Mouse (Mus musculus) cerebellum, adult (tissue): ENCODE data around the gene Igdcc3.

Experiments used
- ATAC-seq: cut with Nextera tagmentation; 2 replicates; pipeline ENCODE4 v1.9.2; 2017; ENCODE audit warnings: mild to moderate bottlenecking, moderate library complexity, mixed read lengths; ENCODE audit not compliant: insufficient number of reproducible peaks, low FRiP score, low TSS enrichment

Igdcc3 gene

DNA sequence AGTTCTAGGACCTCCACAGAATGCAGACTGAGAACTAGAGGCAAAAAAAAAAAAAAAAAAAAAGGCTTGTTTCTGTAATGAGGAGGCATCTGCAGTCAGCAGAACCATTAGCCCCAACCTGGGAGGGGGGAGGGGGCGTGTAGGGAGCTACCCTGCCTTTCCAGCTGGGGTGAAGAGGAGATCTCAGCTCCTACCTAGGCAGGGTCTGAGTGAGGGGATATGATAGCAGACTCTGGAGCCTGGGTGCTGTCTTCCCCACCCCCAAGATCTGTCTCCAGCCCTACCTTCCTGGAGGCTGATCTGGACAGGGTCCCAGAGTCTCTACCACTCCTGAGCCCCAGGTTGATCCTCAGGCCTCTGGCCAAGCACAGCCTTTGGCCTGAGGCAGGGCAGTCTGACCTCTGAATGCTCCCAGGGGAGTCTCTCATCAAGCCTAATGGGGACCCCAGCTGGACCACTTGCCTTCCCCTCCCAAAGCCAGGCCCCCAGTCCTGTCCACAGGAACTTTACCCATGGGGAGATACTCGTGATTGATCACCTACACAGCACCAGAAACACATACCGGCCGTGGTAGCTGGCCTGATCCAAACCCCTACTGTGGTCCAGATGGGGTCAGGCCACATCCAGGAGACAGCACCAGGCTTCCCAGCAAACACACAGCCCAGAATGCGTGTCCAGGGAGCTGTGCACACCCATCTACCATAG, 34.4 kb downstream of the Igdcc3 start:
- ATAC-seq: no peak

DNA sequence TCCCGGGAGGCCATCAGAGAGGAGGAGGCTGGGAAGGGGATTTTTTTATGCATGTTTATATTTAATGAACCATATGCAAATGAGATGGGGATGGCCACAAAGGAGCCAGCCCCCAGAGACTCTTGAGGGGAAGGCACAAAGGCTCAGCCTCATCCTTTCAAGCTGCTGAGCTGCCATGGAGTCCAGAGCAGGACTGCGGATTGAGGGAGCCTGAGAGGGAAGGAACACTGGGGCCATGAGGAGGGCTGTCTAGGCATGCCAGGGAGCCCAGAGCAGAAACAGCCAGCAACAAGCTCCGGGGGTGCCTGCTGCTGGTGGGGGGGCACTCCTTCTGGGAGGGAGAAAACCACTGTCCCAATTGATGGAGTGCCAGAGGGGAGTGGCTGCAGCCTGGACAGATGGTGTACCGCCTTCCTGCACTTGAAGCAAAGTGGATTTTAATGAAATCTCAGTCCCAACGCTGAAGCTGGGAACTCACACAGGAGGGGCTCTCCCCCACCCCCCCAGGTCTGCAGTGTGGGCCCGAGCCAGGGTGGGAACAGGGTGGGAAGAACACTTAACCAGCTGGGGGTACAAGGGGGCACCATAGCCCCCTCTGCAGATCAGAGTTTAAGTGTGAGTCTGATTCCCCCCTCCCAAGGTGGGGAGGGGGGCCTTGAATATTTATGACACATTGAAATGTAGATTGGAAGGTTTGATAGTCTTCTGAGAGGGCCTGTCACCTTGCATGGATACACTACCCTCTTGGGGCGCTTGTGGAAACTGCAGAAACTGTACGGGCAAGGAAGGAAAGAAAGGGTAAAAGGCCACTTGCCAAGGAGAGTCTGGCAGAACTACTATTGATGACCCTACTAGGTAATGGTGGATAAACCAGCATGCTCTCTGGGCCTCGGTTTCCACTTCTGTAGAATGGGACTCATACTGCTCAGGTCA, 35.2 kb downstream of the Igdcc3 start:
- ATAC-seq: no peak

DNA sequence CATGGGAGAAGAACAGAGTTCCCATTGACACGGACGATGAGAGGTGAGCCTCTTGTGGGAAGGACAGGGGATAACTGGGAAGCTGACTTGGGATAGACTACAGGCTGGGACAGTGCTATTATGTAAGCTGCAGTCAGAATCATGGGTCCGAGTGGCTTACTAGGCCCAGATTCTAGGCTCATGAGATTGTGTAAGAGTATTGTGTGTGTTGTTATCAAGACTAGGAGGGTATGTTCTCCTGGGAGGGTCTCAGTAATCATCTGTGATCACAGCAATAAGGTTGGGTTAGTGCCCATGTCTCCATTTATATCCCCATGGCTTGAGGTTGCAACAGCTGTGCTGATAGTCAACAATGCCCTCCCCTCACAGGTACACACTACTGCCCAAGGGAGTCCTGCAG, 36.5 kb downstream of the Igdcc3 start:
- no peak for ATAC-seq

DNA sequence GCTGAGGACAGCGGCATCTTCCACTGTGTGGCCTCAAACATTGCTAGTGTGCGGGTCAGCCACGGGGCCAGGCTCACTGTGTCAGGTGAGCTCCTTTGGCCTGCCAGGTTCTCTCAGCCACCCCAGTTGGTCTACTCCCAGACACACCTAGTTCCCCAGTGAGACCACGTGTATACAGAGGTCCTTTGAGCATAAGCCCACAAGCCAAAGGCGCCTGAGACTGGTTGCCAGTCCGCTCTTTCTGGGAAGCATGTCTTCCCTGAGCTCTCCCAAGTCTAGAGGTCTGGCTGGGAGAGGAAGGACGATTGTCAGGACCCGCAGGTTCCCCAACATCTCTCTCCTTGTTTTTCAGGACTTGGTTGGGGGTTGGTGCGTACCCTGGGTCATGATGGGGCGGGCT, 36.9 kb downstream of the Igdcc3 start:
- ATAC-seq: no peak

DNA sequence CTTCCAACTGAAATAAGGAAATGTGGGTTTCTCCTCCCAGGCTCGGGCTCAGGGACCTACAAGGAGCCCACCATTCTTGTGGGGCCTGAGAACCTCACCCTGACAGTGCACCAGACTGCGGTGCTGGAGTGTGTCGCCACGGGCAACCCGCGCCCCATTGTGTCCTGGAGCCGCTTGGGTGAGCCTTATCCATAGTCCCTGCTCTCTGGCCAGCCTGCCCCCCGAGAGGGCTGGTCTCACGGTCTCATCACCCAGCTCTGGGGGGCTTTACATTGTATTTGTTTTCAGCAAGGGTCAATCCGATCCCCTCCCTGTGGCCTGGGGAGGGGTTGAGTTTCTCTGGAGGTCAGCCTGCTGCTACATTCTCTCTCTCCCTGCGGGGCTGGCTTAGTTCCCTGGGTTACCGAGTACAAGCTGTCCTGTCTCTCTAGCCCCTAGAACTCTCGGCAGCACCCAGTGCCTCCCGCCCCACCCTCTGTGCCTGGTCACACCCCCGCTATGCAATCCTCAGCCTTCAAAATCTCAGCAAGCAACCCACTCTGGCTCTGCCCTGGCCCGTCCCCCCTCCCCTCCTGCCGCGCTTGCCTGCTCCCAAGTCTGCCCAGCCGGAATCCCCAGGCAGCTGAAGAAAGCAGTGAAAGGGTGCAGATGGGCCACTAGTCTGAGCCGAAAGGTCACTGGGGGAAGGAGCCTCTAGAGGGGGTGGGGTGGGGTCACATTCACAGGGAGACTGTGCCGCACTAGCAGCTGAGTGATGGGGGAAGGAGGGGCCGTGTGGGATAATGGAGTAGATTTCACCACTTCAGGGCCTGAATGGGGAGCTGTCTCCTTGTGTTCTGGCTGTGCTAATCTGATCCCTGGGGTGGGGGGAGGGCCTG, 37.6 kb downstream of the Igdcc3 start:
- no peak for ATAC-seq

DNA sequence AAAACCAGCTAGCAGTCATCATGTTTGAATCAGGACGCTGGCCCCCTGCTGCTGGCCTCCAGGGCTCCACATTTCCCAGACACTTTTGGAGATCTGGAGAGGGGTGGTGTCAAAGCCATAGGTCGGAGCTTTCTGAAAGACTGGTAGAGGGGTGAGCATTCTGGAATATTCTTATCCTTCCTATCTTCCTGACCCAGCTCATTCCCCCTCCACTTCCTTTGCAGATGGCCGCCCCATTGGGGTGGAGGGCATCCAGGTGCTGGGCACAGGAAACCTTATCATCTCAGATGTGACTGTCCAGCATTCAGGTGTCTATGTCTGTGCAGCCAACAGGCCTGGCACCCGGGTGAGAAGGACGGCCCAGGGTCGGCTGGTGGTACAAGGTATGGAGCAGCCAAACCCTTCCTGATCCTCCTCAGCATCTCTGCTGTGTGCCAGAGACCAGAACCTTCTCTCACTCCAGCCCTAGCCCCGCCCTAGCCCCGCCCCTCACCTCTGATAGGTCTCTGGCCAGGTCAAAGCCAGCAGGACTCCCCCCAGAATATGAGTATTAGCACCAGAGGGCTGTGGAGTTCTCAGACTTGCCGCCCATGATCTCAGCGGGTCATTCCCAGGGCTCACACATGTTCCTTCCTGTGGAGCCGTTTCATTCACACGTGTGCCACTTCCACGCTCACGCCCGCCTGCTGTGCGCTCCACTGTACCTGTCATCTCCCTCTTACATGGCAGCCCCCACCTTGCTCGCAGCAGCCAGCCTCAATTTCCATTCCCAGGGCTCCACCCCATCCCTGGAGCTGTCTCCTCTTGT, 39.0 kb downstream of the Igdcc3 start:
- no peak for ATAC-seq

DNA sequence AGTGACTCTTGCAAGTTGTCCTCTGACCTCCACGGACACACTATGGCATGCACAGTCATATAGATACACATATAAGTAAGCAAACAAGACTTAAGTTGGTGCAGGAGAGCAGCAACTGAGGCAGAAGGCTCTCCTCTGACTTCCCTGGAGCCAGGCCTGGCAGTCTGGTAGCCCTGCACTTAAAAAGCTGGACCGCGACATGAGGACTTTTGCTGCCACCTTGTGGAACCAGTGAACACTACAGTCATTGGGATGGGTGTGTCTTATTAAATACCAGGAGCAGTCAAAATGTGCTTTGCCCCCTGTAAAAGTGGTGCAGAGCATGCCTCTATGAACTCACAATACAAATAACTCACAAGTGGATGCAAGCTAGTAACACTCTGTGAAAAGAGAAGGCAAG, 47.6 kb downstream of the Igdcc3 start:
- peak; percentile 52; the same call in 1 of the 2 replicates for ATAC-seq

DNA sequence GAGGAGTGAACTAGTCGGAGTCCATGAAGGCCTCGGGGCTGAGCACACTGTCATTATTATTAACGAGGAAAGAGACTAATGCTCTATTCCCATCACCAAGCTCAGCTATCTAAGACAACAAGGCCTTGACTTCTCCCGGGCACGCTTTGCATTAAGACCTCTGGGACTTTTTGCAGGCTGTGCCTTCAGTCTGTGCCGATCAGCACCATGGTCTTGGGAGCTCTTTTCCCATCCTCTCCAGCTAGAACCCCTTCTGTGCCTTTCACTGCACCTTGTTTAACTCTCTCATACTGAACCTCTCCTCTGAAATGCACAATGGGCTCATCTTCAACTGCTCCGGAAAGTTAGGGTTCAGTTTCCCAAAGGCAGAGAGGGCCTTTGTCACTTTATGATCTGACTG, 49.3 kb downstream of the Igdcc3 start:
- ATAC-seq: no peak

DNA sequence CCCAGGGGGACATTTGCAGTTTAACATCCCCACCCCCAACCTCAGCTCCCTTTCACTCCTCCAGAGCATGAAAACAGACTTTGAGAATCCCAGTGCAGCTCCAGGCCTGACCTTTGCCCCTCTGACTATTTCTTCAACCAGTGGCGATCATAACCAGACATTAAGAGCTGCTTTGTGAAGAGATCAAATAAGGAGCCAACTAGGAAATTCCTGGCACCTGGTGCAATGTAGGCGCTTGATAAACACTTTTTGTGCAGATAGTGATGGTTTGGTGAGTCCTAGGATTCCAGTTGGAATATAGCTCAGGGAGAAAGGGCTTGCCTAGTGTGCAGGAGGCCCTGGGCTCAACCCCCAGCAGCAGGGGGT, 50.4 kb downstream of the Igdcc3 start:
- no peak for ATAC-seq

DNA sequence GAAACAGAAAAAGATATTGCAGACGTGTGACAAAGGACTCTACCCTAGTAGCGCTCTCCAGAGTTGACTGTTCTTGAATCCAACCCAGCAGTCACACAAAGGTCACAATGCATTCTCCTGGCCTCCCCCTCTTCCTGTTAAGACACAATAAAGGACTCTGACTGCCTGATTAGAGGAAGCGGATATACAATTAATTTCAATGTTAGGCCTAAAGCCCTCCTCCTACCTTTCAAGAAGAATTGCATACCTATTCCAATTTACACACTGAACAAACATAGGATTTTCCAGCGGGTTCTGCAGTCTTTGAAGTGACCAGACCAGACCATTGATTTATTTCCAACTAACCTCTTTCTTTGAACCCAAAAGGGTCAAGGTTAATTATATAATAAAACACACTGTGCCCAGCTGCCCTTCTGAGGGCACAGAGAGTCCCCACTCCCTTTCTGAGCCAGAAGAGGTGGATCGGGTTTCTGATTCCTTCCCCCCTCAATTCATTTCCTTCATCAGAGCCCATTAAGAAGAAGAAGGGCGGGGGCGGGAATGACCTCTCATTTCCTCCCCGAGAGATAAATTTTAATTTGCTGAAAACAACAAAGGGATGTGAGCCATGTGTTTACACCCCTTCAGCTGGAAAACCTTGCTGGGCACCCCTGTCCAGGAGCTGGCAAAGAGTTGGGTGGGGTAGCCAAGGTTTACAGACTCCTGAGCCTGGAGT, 50.9 kb downstream of the Igdcc3 start:
- no peak for ATAC-seq

DNA sequence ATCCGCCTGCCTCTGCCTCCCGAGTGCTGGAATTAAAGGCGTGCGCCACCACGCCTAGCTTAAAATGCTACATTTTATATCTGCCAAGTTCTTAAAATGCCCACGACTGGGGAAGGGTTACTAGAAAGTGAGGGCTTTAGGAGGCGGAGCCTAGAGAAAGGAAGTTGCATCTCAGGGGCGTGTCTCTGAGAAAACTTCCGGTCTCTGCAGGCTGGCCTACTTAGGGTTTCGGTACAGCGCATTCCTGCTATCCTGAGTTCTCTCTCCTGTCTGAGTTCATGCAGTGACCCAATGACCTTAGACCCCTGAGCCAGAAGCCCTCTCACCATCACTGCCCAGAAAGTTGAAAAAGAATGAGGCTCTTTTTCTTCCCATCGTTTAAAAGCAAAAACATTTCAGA, 52.2 kb downstream of the Igdcc3 start:
- ATAC-seq: no peak

DNA sequence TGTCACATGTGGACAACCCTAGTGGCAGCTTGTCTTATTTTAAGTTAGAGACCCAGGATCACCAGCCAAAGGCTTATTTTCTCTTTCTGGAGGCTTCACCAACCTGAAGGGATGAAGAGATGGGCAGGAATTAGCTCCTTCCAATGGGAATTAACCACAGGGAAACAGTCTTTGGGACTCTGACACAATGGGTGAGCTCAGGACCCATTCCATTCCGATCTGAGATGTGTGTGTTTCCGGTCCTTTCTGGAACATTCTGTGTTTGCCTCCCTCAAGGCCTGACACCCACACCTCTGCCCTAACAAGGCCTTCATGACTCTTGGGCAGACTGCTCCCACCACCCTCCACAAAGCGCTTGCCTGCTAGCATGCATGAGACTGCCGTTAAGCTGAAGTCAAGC, 54.1 kb downstream of the Igdcc3 start, which contains the start of gene Parp16:
Gene Parp16, plus strand, starts transcription at position 301 of the 400 bp plus-strand sequence.
- ATAC-seq: no peak

DNA sequence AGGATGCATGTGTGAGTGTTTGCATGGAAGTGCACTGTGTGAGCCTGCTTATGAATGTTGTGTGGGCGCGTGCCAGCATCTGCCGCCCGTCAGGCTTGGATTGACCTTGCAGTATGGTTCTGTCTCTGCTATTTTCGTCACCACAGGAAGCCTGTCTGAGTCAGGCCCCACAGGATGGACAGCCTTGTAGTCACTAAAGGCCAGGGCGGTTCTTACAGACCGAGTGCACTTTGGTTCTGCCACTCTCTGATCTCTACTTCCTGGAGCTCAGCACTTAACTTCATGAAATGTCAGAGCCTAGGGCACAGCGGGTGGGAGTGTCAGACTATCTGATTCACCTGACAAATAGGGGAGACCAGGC, 54.6 kb downstream of the Igdcc3 start:
- no peak for ATAC-seq

DNA sequence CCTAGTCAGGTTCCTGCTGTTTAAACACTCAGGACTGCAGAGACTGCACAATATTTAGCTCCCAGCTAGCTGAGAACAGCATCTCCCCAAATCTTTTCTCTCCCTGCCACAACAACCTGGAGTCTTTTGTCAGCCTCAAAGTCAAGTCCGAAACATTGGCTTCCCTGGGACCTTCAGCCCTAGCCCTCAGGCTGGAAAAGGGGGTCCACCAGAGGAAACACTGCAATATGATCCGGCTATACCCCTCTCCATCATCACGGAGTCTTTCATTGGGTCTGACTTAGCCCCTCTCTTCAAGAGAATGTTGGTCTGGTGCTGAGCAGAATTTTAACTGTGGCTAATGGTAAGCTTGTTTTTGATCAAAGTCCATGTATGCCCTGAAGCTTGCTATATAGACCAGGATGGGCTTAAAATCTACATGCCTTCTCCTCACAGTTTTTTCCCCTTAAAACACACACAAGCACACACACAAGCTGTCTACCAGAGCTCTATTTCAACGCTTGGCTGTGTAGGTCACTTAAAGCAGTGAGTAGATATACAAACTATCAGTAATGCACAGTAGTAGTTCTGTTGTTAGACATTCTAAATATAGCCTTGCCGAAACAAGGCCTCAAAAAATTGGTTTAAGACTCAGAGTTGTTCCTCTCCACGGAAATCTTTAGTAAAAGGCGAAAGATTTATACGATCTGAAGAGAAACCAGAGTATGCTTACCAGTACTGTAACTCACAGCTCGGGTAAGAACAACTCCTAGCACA, 55.2 kb downstream of the Igdcc3 start:
- peak; percentile 49; the same call in 1 of the 2 replicates for ATAC-seq

DNA sequence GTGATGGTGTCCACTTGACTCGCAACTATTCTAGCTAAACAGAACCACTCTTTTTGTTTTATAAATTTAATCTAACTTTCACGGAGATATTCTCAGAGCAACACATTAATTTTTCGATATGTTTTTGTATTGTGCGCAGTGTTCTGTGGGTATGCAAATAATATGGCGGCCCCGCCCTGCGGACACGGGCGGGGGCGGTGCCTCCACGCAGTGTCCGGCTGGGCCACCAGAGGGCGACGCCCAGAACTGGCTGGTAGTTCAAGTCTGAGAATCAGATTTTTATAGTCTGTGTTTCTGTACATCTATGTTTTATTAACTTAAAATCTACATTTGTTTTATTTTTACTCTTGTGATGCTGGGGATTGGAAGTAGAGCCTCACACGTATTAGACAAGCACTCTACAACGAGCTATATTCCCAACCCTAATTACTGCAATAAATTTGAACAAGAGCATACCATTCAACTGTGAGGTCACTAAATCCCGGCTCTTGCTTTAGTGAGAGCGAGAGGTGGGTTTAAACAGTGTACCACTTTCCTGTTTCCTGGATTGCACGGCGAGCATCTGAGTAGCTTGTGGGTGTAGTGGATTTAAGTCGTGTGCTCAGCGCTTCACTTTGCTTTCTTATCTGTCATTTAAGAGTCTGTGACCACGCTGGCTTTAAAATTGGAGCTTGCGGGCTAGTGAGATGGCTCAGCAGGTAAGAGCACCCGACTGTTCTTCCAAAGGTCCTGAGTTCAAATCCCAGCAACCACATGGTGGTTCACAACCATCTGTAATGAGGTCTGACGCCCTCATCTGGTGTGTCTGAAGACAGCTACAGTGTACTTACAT, 56.0 kb downstream of the Igdcc3 start:
- peak; percentile 57; the same call in 1 of the 2 replicates for ATAC-seq

DNA sequence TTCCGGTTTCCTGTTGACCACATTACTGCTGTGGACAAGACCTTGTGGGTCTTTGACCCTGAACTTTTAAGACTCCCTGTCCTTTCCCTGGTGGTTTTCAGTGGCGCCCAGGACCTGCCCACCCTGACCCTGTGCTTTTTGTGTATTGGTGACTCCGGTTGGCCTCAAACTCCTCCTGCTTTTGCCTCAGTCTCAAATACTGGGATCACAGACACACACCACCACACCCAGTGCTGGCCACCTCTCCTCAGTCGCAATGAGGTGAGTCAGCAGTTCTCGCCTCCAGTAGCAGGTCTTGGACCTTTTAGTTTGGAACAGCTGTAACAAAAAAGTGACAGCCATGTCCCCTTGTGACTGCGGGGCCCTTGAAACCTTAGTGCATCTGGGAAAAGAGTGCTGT, 56.8 kb downstream of the Igdcc3 start:
- no peak for ATAC-seq

DNA sequence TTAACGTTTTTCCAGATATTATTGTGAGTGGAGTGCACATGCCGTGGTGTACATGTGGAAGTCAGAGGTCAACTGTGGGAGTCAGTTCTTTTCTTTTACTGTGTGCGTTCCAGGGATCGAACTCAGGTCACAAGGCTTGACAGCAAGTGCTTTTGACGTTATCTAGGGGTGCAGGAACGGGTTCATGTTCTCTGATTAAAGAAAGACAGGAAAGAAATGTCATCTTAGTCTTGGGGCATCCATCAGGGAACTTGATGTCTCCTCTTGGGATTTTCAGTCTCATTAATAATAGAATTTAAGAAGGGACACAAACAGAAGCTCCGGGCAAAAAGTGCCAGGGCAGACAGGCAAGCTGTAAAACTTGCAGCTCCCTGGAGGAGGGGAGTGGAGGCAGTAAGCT, 58.7 kb downstream of the Igdcc3 start:
- no peak for ATAC-seq

DNA sequence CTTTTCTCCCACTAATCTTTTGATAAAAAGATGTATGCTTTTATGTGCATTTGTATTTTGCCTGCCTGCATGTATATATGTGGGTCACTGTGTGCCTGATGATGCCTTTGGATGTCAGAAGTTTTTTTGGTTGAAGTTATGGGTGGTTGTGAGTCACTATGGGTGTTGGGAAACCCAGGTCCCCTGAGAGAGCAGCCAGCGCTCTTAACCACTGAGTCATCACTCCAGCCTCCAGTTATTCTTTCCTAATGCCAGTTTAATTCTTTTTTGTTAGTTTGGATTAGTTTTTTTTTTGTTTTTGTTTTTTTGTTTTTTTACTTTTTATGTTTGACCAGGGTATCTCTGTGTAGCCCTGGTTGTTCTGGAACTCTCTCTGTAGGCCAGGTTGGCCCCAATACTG, 59.6 kb downstream of the Igdcc3 start:
- ATAC-seq: no peak
